Mouse (Mus musculus): Measurements from ENCODE around the gene Slc4a1ap. TPM values are rescaled to one million over a fixed set of nuclear protein-coding genes. Genes with fewer than 3 reads are reported as not detected.
"Not testable (repeated sequence)": the region's sequence is repeated elsewhere in the genome, so short reads cannot be mapped to it uniquely, and the experiment has no call there.

The Slc4a1ap gene
- polyA plus RNA-seq, 1 experiment from 2014 or later = 33.0 TPM

GRCm38 (mm10) chr5:31527707-31528106 lies 912 bp downstream of the Slc4a1ap start, which contains the start of gene Supt7l:
Gene Supt7l, minus strand, starts transcription at chr5:31527807.
- H3K4me3 ChIP-seq = peak within 1 kb of the TSS; percentile 96
- not testable (repeated sequence) for ATAC-seq (replicated peaks); H3K9me3 ChIP-seq; H3K27me3 ChIP-seq
- H3K27ac ChIP-seq (replicated peaks) = peak within 1 kb of the TSS; percentile 87
- WGBS = 86% methylated on average over 11 of the region's 11 CpGs
- H3K4me2 ChIP-seq (replicated peaks) = peak within 1 kb of the TSS; percentile 99
- peaks cover 30% of the 10 kb centered on the region for H3K4me1 ChIP-seq
- H3K9ac ChIP-seq (replicated peaks) = peak within 1 kb of the TSS; percentile 90
- peaks cover 35% of the 10 kb centered on the region for H3K36me3 ChIP-seq

DNA sequence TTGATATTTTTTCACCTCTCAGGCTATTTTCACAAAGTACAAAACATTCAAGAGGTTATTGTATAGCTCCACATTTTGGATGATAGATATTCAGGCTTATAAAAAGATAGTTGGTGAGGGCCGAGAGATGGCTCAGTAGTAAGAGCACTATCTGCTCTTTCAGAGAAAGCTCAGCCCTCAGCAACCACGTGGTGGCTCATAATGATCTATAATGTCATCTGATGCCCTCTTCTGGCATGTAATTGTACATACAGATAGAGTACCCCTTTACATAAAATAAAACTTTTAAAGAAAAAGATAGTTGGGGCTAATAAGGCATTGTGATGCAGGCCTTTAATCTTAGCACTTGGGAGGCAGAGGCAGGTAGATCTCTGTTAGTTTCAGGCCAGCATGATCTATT lies 1.8 kb downstream of the Slc4a1ap start:
- Histone ChIP-seq H3K4me2 (replicated peaks) (peak overlapping the region; percentile 99; the same call in 1 of the 2 replicates), H3K4me3 (no peak overlapping the region)
- 53% methylated on average over 2 of the region's 2 CpGs for WGBS

DNA sequence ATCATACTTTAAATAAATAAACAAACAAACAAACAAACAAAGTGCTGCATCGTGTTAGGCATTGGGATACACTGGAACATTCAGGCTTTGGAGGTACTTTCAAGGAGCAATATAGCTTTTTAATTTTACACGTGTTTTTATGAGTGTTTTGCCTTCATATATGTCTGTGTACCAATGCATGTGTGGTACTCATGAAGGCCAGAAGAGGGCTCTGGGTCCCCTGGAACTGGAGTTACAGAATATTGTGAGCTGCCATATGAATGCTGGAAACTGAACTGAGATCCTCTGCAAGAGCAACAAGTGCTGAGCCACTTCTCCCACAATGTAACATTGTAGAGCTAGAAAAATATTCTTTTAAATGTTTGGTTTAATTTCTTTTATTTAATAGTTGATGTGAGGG lies 8.4 kb downstream of the Slc4a1ap start:
- no peak for ATAC-seq (replicated peaks)
- H3K27ac ChIP-seq (replicated peaks) = no peak overlapping the region
- 92% methylated on average over 2 of the region's 2 CpGs for WGBS
- peaks cover 79% of the 10 kb centered on the region for H3K36me3 ChIP-seq
- no peak overlapping the region for H3K9ac ChIP-seq (replicated peaks)
- no peak overlapping the region for H3K4me3 ChIP-seq
- H3K27me3 ChIP-seq = no peaks in the 10 kb centered on the region
- H3K4me2 ChIP-seq (replicated peaks) = no peak overlapping the region
- H3K9me3 ChIP-seq = no peaks in the 10 kb centered on the region
- no peaks in the 10 kb centered on the region for H3K4me1 ChIP-seq

More for the DNA sequence above, 1.8 kb downstream of the Slc4a1ap start:
- Histone ChIP-seq H3K27me3 (no peaks in the 10 kb centered on the region), H3K9ac (replicated peaks) (no peak overlapping the region), H3K27ac (replicated peaks) (no peak overlapping the region), H3K36me3 (peaks cover 43% of the 10 kb centered on the region), H3K9me3 (no peaks in the 10 kb centered on the region), H3K4me1 (peaks cover 30% of the 10 kb centered on the region)
- no peak for ATAC-seq (replicated peaks)

DNA sequence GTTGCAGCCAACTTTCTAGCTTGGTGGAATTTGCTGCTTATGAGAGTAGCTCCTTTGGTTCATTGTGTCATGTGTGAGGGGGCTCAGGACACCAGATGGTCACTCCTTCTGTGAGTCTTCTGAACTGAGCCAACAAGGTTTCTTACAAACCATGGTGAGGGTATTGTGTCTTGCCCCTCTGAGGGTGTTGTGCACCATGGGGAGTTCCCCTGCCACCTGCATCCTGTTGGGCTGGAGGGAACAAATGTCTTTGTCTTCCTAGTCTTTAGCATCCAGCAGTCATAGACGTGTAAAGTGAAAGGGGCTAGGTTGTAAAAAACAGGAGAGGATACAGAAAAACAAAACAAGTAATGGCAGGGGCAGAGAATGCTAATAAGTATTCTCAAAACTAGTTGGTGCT lies 32.6 kb downstream of the Slc4a1ap start:
- H3K9me3 ChIP-seq = no peaks in the 10 kb centered on the region
- H3K4me3 ChIP-seq = no peak overlapping the region
- H3K9ac ChIP-seq (replicated peaks) = no peak overlapping the region
- no peak overlapping the region for H3K4me2 ChIP-seq (replicated peaks)
- WGBS = 50% methylated on average over 1 of the region's 1 CpGs
- ATAC-seq (replicated peaks) = no peak
- H3K27me3 ChIP-seq = no peaks in the 10 kb centered on the region
- peaks cover 44% of the 10 kb centered on the region for H3K36me3 ChIP-seq
- no peak overlapping the region for H3K27ac ChIP-seq (replicated peaks)
- H3K4me1 ChIP-seq = no peaks in the 10 kb centered on the region

DNA sequence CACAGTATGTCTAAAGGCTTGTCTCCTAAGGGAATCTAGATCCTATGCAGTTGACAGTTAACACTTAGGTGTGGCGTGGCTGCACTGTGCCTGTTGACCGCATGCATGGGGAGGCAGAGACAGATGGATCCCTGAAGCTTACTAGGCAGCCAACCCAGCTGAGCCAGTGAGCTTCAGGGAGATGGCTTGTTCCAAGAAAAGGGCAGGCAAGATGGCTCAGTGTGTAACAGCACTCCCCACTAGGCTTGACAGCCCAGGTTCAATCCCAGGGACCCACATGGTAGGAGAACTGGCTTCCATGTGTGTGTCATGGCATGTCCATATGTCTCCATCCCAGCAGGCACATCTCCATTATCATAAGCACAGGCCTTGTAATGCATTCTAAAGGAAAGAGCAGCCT lies 33.6 kb downstream of the Slc4a1ap start:
- Histone ChIP-seq H3K9me3 (no peaks in the 10 kb centered on the region), H3K4me2 (replicated peaks) (no peak overlapping the region), H3K27ac (replicated peaks) (no peak overlapping the region), H3K4me1 (no peaks in the 10 kb centered on the region), H3K27me3 (no peaks in the 10 kb centered on the region), H3K4me3 (no peak overlapping the region), H3K36me3 (peaks cover 35% of the 10 kb centered on the region), H3K9ac (replicated peaks) (no peak overlapping the region)
- 95% methylated on average over 2 of the region's 2 CpGs for WGBS
- no peak for ATAC-seq (replicated peaks)

DNA sequence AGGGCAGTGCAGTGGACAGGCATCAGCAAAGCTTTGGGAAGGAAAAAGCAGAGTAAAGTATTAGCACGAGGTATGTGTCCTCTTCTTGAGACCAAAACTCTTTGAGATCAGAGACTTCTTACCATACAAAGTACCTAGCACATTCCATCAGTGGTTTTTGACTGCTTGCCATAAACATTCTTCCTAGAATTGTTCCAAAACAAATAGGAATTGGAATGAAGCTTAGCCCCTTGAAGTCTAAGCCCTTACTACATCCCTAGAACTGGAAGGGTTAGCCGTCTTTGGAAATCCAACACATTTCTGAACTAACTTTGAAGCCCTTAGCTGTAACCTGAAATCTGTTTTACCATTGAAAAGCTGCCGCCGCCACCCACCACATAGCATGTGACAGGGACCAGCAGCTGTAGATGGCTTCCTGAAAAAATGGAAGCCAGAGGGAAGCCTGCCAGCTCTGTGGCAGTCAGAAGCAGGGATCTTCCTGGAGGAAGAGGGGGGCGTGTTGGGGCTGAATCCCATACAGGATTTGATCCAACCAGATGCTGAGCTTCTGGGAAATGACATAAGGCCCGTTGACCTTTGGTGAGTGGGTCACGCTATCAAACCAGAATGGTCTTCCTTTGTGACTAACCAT lies 35.4 kb downstream of the Slc4a1ap start:
- Histone ChIP-seq H3K27me3 (no peaks in the 10 kb centered on the region), H3K36me3 (peaks cover 27% of the 10 kb centered on the region; the same call in 1 of the 2 replicates), H3K4me3 (no peak overlapping the region), H3K4me2 (replicated peaks) (no peak overlapping the region), H3K27ac (replicated peaks) (no peak overlapping the region), H3K9me3 (no peaks in the 10 kb centered on the region), H3K9ac (replicated peaks) (no peak overlapping the region), H3K4me1 (no peaks in the 10 kb centered on the region)
- ATAC-seq (replicated peaks) = no peak
- WGBS = 78% methylated on average over 7 of the region's 7 CpGs

DNA sequence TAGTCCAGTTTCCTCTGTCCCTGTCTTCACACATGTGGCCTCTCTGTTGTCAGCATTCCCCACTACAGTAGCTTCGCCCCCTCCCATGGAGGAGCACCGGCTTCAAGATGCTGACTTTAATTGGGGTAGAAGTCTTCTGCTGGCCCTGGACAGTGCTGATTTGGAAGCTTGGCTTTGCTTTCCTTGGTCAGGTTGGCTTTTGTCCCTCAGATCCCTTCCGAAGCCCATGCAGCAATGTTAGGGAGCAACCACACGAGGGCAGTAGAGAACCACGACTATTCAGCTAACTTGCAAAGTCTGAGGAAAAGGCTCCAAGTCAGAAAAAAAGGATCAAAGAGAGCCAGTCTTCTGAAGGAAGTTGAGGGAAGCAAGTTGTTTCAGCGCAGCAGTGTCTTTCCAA lies 36.7 kb downstream of the Slc4a1ap start:
- Histone ChIP-seq H3K9ac (replicated peaks) (no peak overlapping the region), H3K36me3 (peaks cover 19% of the 10 kb centered on the region; the same call in 1 of the 2 replicates), H3K27me3 (no peaks in the 10 kb centered on the region), H3K27ac (replicated peaks) (no peak overlapping the region), H3K4me2 (replicated peaks) (no peak overlapping the region), H3K9me3 (no peaks in the 10 kb centered on the region), H3K4me1 (no peaks in the 10 kb centered on the region), H3K4me3 (no peak overlapping the region)
- 7% methylated on average over 6 of the region's 6 CpGs for WGBS
- peak; percentile 48; the same call in 1 of the 2 replicates for ATAC-seq (replicated peaks)

DNA sequence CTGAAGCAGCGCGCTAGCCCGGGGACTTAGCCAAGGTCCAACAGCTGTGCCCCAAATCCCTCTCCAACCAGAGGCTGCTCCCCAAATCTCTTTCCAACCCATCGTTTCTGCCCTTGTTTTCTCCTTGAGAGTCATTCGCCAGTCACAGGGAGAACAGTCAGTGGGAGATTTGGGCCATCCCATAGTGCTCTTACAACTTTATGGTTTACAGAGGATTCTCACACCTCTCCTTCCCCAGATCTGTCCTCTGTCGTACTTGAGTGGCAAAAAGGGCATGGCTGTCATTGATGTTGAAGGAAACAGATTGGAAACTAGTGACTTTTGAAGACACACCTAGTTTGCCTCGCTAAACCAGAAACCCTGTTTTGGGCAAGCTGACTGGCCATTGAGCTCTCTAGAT lies 37.1 kb downstream of the Slc4a1ap start:
- Histone ChIP-seq H3K4me1 (no peaks in the 10 kb centered on the region), H3K9ac (replicated peaks) (no peak overlapping the region), H3K36me3 (peaks cover 16% of the 10 kb centered on the region; the same call in 1 of the 2 replicates), H3K27ac (replicated peaks) (no peak overlapping the region), H3K9me3 (no peaks in the 10 kb centered on the region), H3K4me3 (no peak overlapping the region), H3K27me3 (no peaks in the 10 kb centered on the region), H3K4me2 (replicated peaks) (no peak overlapping the region)
- ATAC-seq (replicated peaks) = no peak
- WGBS = 51% methylated on average over 7 of the region's 7 CpGs

DNA sequence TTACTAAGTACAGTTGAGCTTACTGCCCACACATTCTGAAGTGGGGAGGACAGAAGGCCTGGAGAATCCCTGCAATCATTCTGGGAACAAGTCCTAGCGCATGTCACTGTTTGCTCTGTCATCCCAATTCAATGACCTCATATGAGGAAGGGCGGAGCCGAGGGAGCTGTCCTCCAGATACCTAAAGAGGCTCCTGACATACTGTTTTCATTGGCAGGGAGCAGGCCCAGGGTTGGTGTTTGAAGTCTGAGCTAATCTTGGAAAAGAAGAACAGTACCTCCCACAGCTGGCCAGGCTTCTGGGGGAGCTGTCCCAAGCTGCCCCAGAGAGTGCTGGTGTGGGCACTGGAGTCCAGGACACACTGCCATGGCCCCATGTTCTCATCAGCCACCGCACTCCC lies 38.2 kb downstream of the Slc4a1ap start:
- H3K36me3 ChIP-seq = peaks cover 11% of the 10 kb centered on the region; the same call in 1 of the 2 replicates
- no peak overlapping the region for H3K9ac ChIP-seq (replicated peaks)
- 91% methylated on average over 4 of the region's 4 CpGs for WGBS
- no peaks in the 10 kb centered on the region for H3K4me1 ChIP-seq
- H3K27ac ChIP-seq (replicated peaks) = no peak overlapping the region
- no peak overlapping the region for H3K4me3 ChIP-seq
- ATAC-seq (replicated peaks) = no peak
- H3K4me2 ChIP-seq (replicated peaks) = no peak overlapping the region
- H3K27me3 ChIP-seq = no peaks in the 10 kb centered on the region
- H3K9me3 ChIP-seq = no peaks in the 10 kb centered on the region

GRCm38 (mm10) chr5:31566026-31566425 lies 39.2 kb downstream of the Slc4a1ap start:
- no peak for ATAC-seq (replicated peaks)
- H3K27me3 ChIP-seq = no peaks in the 10 kb centered on the region
- no peaks in the 10 kb centered on the region for H3K9me3 ChIP-seq
- no peak overlapping the region for H3K4me2 ChIP-seq (replicated peaks)
- H3K36me3 ChIP-seq = peaks cover 6% of the 10 kb centered on the region; the same call in 1 of the 2 replicates
- no peak overlapping the region for H3K9ac ChIP-seq (replicated peaks)
- H3K4me1 ChIP-seq = peaks cover 5% of the 10 kb centered on the region
- WGBS = 64% methylated on average over 7 of the region's 7 CpGs
- H3K4me3 ChIP-seq = no peak overlapping the region
- no peak overlapping the region for H3K27ac ChIP-seq (replicated peaks)

- no peak for ATAC-seq (replicated peaks)
- no peak overlapping the region for H3K27ac ChIP-seq (replicated peaks)
- WGBS = 63% methylated on average over 3 of the region's 3 CpGs
- H3K4me3 ChIP-seq = no peak overlapping the region
- H3K4me2 ChIP-seq (replicated peaks) = no peak overlapping the region
- H3K4me1 ChIP-seq = peaks cover 8% of the 10 kb centered on the region
- no peaks in the 10 kb centered on the region for H3K27me3 ChIP-seq
- no peaks in the 10 kb centered on the region for H3K9me3 ChIP-seq
- H3K9ac ChIP-seq (replicated peaks) = no peak overlapping the region
- peaks cover 6% of the 10 kb centered on the region; the same call in 1 of the 2 replicates for H3K36me3 ChIP-seq
These were observed 39.7 kb downstream of the Slc4a1ap start for GRCm38 (mm10) chr5:31566457-31566856.

DNA sequence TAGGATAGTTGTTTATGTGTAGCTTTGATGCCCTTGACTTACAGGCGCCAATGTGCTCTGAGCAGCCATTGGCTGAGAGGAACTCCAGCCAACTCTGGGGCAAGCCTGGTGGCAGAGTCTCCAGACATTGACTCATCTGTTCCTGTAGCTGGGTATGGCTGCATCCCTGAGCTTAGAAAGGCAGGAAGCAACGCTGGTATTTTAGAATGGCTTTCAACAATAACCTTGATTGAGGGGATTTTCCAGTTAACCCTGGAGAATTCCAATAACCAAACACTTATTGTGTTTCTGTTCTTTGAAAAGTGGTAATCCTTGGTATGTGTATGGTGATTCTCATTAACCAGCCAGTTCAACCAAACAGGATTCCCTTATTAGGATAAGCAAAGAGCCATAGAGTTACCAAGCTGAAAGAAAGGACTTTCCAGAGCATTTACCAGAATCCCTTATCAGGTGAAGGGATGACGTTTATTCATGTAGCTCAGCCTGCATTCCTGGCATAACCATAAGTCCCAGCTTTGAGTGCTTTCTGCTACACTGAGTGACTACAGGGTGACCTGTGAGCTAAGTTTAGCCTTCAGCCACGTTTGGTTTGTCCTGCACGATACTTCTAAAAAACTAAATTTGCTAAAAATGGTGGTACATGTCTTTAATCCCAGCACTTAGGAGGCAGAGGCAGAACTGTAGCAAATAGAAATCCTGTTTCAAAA lies 41.3 kb downstream of the Slc4a1ap start:
- Histone ChIP-seq H3K4me3 (no peak overlapping the region), H3K27me3 (no peaks in the 10 kb centered on the region), H3K36me3 (no peaks in the 10 kb centered on the region), H3K9me3 (no peaks in the 10 kb centered on the region), H3K4me1 (peaks cover 8% of the 10 kb centered on the region), H3K9ac (replicated peaks) (no peak overlapping the region), H3K27ac (replicated peaks) (no peak overlapping the region), H3K4me2 (replicated peaks) (no peak overlapping the region)
- WGBS = 66% methylated on average over 5 of the region's 5 CpGs
- ATAC-seq (replicated peaks) = no peak
